Mouse (Mus musculus) intestine, embryonic 14.5 days (tissue): ENCODE results near the gene Tfdp2. TPM values are rescaled to one million over a fixed set of nuclear protein-coding genes. Genes with fewer than 3 reads are reported as not detected.

Experiments
- ATAC-seq: fragments of 200-750 bp; cut with Nextera tagmentation; replicated peaks from 2 replicates; pipeline ENCODE4 v1.8.0; 2017; ENCODE audit warnings: low read depth, moderate number of reproducible peaks, moderate TSS enrichment, moderate library complexity; ENCODE audit not compliant: low FRiP score, low TSS enrichment
- DNase-seq: peaks from one replicate; pipeline ENCODE4 v3.0.0-alpha.2; 2018; ENCODE audit warnings: low spot score
- H3K27ac ChIP-seq: fragments of 300-500 bp; sonication (generic); 2 replicates; pipeline ENCODE4 v1.5.1; 2014; ENCODE audit warnings: low read depth, mild to moderate bottlenecking, control low read depth
- H3K27me3 ChIP-seq: fragments of 300-500 bp; sonication (generic); replicated peaks from 2 replicates; pipeline ENCODE4 v1.6.1; 2014; ENCODE audit warnings: low read length, control low read depth; ENCODE audit not compliant: control insufficient read depth, insufficient read depth
- H3K36me3 ChIP-seq: fragments of 300-500 bp; sonication (generic); 2 replicates; pipeline ENCODE4 v1.6.1; 2014; ENCODE audit warnings: low read length, control low read depth; ENCODE audit not compliant: control insufficient read depth, insufficient read depth
- H3K4me1 ChIP-seq: fragments of 300-500 bp; sonication (generic); replicated peaks from 2 replicates; pipeline ENCODE4 v1.6.1; 2014; ENCODE audit warnings: low read length, control low read depth, mixed read lengths; ENCODE audit not compliant: control insufficient read depth, insufficient read depth
- H3K4me2 ChIP-seq: fragments of 300-500 bp; sonication (generic); 2 replicates; pipeline ENCODE4 v1.6.1; 2014; ENCODE audit warnings: low read length
- H3K4me3 ChIP-seq: fragments of 300-500 bp; sonication (generic); 2 replicates; pipeline ENCODE4 v1.5.1; 2014; ENCODE audit warnings: low read depth, low read length, control low read depth, mixed read lengths
- H3K9ac ChIP-seq: fragments of 300-500 bp; sonication (generic); 2 replicates; pipeline ENCODE4 v1.6.1; 2014; ENCODE audit warnings: mild to moderate bottlenecking, low read length
- H3K9me3 ChIP-seq: fragments of 300-500 bp; sonication (generic); 2 replicates; pipeline ENCODE4 v1.6.1; 2016; ENCODE audit warnings: low read length, control low read depth; ENCODE audit not compliant: control insufficient read depth
- WGBS: fragments of 180-500 bp; shearing (Covaris S2); extraction: QIAGEN DNeasy Blood & Tissue Kit; methylation state at CpG from one replicate; pipeline ENCODE4 v1.1.7; 2014; 5-methylcytosine and 5-hydroxymethylcytosine counted together
- polyA plus RNA-seq: library from polyadenylated mRNA; unstranded; fragments of >200 nt; fragmentation: Nextera tagmentation; extraction: Ambion mirVana; gene quantifications from 2 replicates; pipeline ENCODE4 v1.2.1, GENCODE M21; 2014

Gene Tfdp2
- polyA plus RNA-seq, 1 experiment from 2014 or later, result 46.4 TPM

GRCm38 (mm10) chr9:96261980-96262379, 65.9 kb downstream of the Tfdp2 start:
- ATAC-seq, result no peak
- Histone ChIP-seq H3K27me3 (no peaks in the 10 kb centered on the region), H3K4me2 (no peak overlapping the region), H3K9ac (no peak overlapping the region), H3K4me3 (no peak overlapping the region), H3K36me3 (no peaks in the 10 kb centered on the region), H3K27ac (no peak overlapping the region), H3K9me3 (no peaks in the 10 kb centered on the region), H3K4me1 (peaks cover 3% of the 10 kb centered on the region; the same call in 1 of the 2 replicates)
- no peak for DNase-seq
- 94% methylated on average over 6 of the region's 6 CpGs for WGBS

DNA sequence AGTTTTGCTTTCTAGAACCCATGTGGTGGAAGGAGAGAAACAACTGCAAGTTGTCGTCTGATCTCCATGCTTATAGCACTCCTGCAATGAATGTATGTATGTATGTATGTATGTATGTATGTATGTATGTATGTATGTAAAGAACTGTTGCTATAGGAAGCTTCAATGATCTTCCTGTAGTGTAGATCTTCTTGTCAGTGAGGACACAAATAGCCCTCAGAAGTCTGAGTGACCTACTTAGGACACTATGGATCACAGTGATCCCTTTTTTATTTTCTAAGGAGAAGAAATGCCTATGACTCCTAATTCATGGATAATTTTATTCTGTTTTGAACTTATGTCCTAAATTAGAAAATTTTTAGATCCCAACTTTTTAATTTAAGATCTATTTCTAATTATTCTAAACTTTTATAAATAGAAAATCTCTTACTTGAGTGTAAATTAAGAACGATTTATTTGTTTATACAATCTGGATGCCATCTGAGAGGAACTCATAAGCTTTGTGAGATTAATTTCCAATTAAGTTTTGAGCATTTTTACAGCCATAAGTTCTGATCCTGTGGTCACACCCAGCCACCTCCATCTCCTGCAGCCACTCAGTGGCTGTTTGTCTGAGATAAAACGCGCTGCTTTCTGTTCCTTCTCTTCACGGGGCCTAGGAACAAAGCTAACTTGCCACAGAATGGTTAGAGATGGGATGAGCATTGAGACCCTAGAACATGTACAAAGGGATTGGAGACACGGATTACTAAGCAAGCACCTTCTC, 70.9 kb downstream of the Tfdp2 start:
- H3K4me2 ChIP-seq, result no peak overlapping the region
- H3K4me3 ChIP-seq, result no peak overlapping the region
- no peaks in the 10 kb centered on the region for H3K4me1 ChIP-seq
- H3K27me3 ChIP-seq, result no peaks in the 10 kb centered on the region
- no peak overlapping the region for H3K9ac ChIP-seq
- DNase-seq (no peak), ATAC-seq (no peak)
- no peaks in the 10 kb centered on the region for H3K36me3 ChIP-seq
- H3K9me3 ChIP-seq, result no peaks in the 10 kb centered on the region
- 90% methylated on average over 6 of the region's 6 CpGs for WGBS
- H3K27ac ChIP-seq, result no peak overlapping the region

DNA sequence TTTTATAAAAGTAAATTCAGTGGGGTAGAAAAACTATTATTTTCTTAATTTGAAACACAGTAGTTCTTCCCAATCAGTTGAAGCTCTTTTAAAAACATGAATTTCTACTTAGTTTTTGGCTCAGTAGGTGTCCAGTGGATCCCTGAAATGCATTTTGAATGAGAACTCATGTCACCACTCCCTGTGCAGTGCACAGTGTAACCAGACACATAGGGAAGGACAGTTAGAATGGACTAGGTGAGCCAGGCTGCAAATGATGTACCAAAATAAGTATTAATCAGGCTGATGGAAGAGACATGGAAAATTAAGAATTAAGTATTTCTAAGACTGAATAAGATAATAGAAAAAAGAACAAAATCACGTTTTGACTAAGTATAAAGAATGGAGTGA, 71.5 kb downstream of the Tfdp2 start:
- Histone ChIP-seq H3K4me3 (no peak overlapping the region), H3K4me2 (no peak overlapping the region), H3K36me3 (no peaks in the 10 kb centered on the region), H3K27ac (no peak overlapping the region), H3K9ac (no peak overlapping the region), H3K9me3 (no peaks in the 10 kb centered on the region), H3K27me3 (no peaks in the 10 kb centered on the region), H3K4me1 (no peaks in the 10 kb centered on the region)
- ATAC-seq (no peak), DNase-seq (no peak)
- 86% methylated on average over 1 of the region's 1 CpGs for WGBS

DNA sequence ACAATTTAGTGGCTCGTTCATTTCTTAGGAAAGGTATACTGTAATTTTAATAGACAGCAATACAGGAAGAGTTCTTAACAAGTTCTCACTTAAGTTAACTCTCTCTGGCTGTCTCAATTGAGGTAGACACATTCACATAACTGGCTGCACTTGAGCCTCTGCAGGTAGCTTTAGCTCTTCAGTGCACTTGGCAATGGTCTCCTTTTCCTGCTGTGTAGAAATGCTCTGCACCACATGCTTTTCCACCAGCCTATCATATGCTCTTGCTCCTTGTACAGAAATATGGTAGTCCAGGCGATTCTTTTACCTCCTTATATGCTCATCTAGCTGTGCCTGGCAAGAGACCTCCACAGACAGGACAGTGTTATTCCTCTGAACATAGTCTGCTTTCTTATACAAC, 73.7 kb downstream of the Tfdp2 start:
- H3K27ac ChIP-seq, result no peak overlapping the region
- 97% methylated on average over 2 of the region's 2 CpGs for WGBS
- H3K9ac ChIP-seq, result no peak overlapping the region
- H3K9me3 ChIP-seq, result no peaks in the 10 kb centered on the region
- no peaks in the 10 kb centered on the region for H3K27me3 ChIP-seq
- no peak overlapping the region for H3K4me3 ChIP-seq
- ATAC-seq (no peak), DNase-seq (no peak)
- no peaks in the 10 kb centered on the region for H3K36me3 ChIP-seq
- H3K4me1 ChIP-seq, result no peaks in the 10 kb centered on the region
- H3K4me2 ChIP-seq, result no peak overlapping the region

DNA sequence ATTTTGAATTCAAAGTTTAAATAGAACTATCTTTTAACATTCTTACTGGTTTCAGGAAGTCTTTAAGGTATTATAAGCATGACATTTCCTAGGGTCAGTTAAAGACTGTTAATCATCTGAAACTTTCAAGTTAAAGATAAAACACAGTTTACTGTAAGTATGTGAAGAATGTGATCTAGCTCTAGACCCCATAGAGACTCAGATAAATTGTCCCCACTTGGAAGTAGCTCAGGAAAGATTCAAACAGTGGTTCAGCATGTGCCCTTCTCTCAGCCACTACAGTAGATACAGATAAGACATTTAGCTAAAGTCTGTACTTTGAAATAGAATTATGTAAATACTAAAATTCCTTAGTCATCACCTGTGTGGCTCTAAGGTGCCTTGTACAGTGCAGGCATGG, 79.5 kb downstream of the Tfdp2 start:
- H3K4me1 ChIP-seq, result no peaks in the 10 kb centered on the region
- H3K9me3 ChIP-seq, result no peaks in the 10 kb centered on the region
- H3K9ac ChIP-seq, result no peak overlapping the region
- DNase-seq, result no peak
- H3K4me3 ChIP-seq, result no peak overlapping the region
- no peaks in the 10 kb centered on the region for H3K27me3 ChIP-seq
- H3K4me2 ChIP-seq, result no peak overlapping the region
- no peak overlapping the region for H3K27ac ChIP-seq
- no peaks in the 10 kb centered on the region for H3K36me3 ChIP-seq
- ATAC-seq, result no peak

DNA sequence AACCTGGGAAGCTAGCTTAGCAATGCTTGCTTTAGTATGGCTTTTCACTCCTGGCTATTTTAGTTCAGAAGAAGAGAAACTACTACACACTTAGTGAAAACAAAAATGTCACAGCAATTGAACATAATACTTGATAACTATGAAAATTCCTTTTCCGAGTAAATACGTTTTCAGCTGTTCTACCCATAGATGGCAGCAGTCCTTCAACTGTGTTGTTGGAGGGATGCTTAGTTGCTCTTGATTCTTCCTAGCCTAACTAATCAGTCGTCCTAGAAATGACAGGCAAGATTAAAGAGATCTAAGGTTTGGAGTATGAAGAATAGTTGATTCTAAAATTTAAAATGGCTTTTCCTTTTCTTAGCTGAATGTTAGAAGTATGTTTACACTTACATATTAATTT, 85.4 kb downstream of the Tfdp2 start:
- no peaks in the 10 kb centered on the region for H3K27me3 ChIP-seq
- DNase-seq, result no peak
- H3K9me3 ChIP-seq, result no peaks in the 10 kb centered on the region
- H3K36me3 ChIP-seq, result no peaks in the 10 kb centered on the region
- no peak overlapping the region for H3K27ac ChIP-seq
- H3K4me3 ChIP-seq, result no peak overlapping the region
- no peak for ATAC-seq
- no peak overlapping the region for H3K4me2 ChIP-seq
- H3K4me1 ChIP-seq, result no peaks in the 10 kb centered on the region
- WGBS, result 61% methylated on average over 3 of the region's 3 CpGs
- H3K9ac ChIP-seq, result no peak overlapping the region

- 92% methylated on average over 3 of the region's 3 CpGs for WGBS
Measured at GRCm38 (mm10) chr9:96282082-96282481, 86.0 kb downstream of the Tfdp2 start.

GRCm38 (mm10) chr9:96284916-96285315, 88.8 kb downstream of the Tfdp2 start:
- H3K4me3 ChIP-seq, result no peak overlapping the region
- DNase-seq (no peak), ATAC-seq (no peak)
- H3K9ac ChIP-seq, result no peak overlapping the region
- H3K27ac ChIP-seq, result no peak overlapping the region
- no peaks in the 10 kb centered on the region for H3K4me1 ChIP-seq
- H3K4me2 ChIP-seq, result no peak overlapping the region
- H3K27me3 ChIP-seq, result no peaks in the 10 kb centered on the region
- H3K36me3 ChIP-seq, result peaks cover 7% of the 10 kb centered on the region; the same call in 1 of the 2 replicates
- WGBS, result 32% methylated on average over 1 of the region's 1 CpGs
- H3K9me3 ChIP-seq, result no peaks in the 10 kb centered on the region

More at GRCm38 (mm10) chr9:96282082-96282481, 86.0 kb downstream of the Tfdp2 start:
- ATAC-seq (no peak), DNase-seq (no peak)
- H3K36me3 ChIP-seq, result no peaks in the 10 kb centered on the region
- H3K27me3 ChIP-seq, result no peaks in the 10 kb centered on the region
- H3K9ac ChIP-seq, result no peak overlapping the region
- no peak overlapping the region for H3K4me3 ChIP-seq
- no peaks in the 10 kb centered on the region for H3K4me1 ChIP-seq
- H3K9me3 ChIP-seq, result no peaks in the 10 kb centered on the region
- no peak overlapping the region for H3K27ac ChIP-seq
- H3K4me2 ChIP-seq, result no peak overlapping the region

DNA sequence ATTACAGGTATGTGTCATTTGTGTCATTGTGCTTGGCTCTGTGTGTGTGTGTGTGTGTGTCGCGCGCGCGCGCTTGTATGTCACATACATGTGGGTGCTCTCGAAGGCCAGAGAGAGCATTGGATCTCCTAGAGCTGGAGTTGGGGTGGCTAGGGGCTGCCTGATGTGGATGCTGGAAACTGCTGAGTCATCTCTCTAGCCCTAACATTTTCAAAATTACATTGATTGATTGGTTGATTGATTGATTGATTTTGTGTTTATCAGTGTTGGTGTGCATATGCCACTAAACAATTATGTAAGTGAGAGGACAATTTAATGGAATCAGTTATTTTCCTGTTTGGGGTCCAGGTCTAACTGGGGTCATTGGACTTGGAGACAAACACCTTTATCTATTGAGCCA, 96.1 kb downstream of the Tfdp2 start:
- DNase-seq (no peak), ATAC-seq (no peak)
- Histone ChIP-seq H3K4me1 (no peaks in the 10 kb centered on the region), H3K36me3 (peaks cover 22% of the 10 kb centered on the region), H3K27me3 (no peaks in the 10 kb centered on the region), H3K9ac (no peak overlapping the region), H3K27ac (no peak overlapping the region), H3K4me2 (no peak overlapping the region), H3K4me3 (no peak overlapping the region), H3K9me3 (no peaks in the 10 kb centered on the region)
- 98% methylated on average over 7 of the region's 7 CpGs for WGBS
